Mouse (Mus musculus): ENCODE data around the gene Ssc4d.

The Ssc4d gene

GRCm38 (mm10) chr5:135974365-135974764 is at the start of gene Ssc4d:
Ssc4d (minus strand) TSS chr5:135974531.
- WGBS: 41% methylated on average over 9 of the region's 9 CpGs

GRCm38 (mm10) chr5:136019907-136020306 is 45.6 kb upstream of the Ssc4d start:
- 47% methylated on average over 1 of the region's 1 CpGs for WGBS

GRCm38 (mm10) chr5:136018726-136019125 is 44.4 kb upstream of the Ssc4d start:
- WGBS: 81% methylated on average over 2 of the region's 2 CpGs

GRCm38 (mm10) chr5:136017262-136017661 is 42.9 kb upstream of the Ssc4d start:
- 55% methylated on average over 6 of the region's 6 CpGs for WGBS

GRCm38 (mm10) chr5:136016014-136016876 is 41.9 kb upstream of the Ssc4d start:
- WGBS: 63% methylated on average over 10 of the region's 10 CpGs

- WGBS: 72% methylated on average over 10 of the region's 10 CpGs
Measured at GRCm38 (mm10) chr5:136015586-136015985, 41.3 kb upstream of the Ssc4d start.

- WGBS: 84% methylated on average over 10 of the region's 10 CpGs
Measured at GRCm38 (mm10) chr5:136014877-136015276, 40.5 kb upstream of the Ssc4d start.

GRCm38 (mm10) chr5:136007745-136008144 is 33.4 kb upstream of the Ssc4d start:
- WGBS: 77% methylated on average over 7 of the region's 7 CpGs

- 77% methylated on average over 4 of the region's 4 CpGs for WGBS
Measured at GRCm38 (mm10) chr5:136004537-136004936, 30.2 kb upstream of the Ssc4d start.

GRCm38 (mm10) chr5:136002751-136003151 is 28.4 kb upstream of the Ssc4d start:
- 48% methylated on average over 3 of the region's 3 CpGs for WGBS

- 55% methylated on average over 2 of the region's 2 CpGs for WGBS
Measured at GRCm38 (mm10) chr5:136002325-136002724, 28.0 kb upstream of the Ssc4d start.

GRCm38 (mm10) chr5:136001222-136001621 is 26.9 kb upstream of the Ssc4d start:
- 92% methylated on average over 6 of the region's 6 CpGs for WGBS

GRCm38 (mm10) chr5:135996162-135996561 is 21.8 kb upstream of the Ssc4d start:
- WGBS: 63% methylated on average over 8 of the region's 8 CpGs

- WGBS: 1% methylated on average over 47 of the region's 47 CpGs
Measured at GRCm38 (mm10) chr5:135994725-135995687, 20.7 kb upstream of the Ssc4d start, which contains the start of gene Dtx2. Dtx2 (plus strand) TSS chr5:135994800.

GRCm38 (mm10) chr5:135994335-135994724 is 20.0 kb upstream of the Ssc4d start:
- 50% methylated on average over 8 of the region's 8 CpGs for WGBS

- 72% methylated on average over 5 of the region's 5 CpGs for WGBS
Measured at GRCm38 (mm10) chr5:135993381-135993965, 19.1 kb upstream of the Ssc4d start.

GRCm38 (mm10) chr5:135990601-135991000 is 16.3 kb upstream of the Ssc4d start:
- 76% methylated on average over 5 of the region's 5 CpGs for WGBS

- WGBS: 38% methylated on average over 11 of the region's 11 CpGs
Measured at GRCm38 (mm10) chr5:135987248-135987647, 12.9 kb upstream of the Ssc4d start.

- 73% methylated on average over 6 of the region's 6 CpGs for WGBS
Measured at GRCm38 (mm10) chr5:135984546-135985044, 10.3 kb upstream of the Ssc4d start.

GRCm38 (mm10) chr5:135982398-135982797 is 8.1 kb upstream of the Ssc4d start:
- WGBS: 50% methylated on average over 6 of the region's 6 CpGs

- 78% methylated on average over 8 of the region's 8 CpGs for WGBS
Measured at GRCm38 (mm10) chr5:135979904-135980303, 5.6 kb upstream of the Ssc4d start, which contains the start of gene Zp3. Zp3 (plus strand) TSS chr5:135980099.

- 86% methylated on average over 5 of the region's 5 CpGs for WGBS
Measured at GRCm38 (mm10) chr5:135979381-135979780, 5.0 kb upstream of the Ssc4d start.

Data from cerebral cortex, adult 2 months (tissue).